Mouse (Mus musculus) hindbrain, postnatal 0 days (tissue): Measurements from ENCODE around the gene Nadsyn1. TPM values are rescaled to one million over a fixed set of nuclear protein-coding genes. Genes with fewer than 3 reads are reported as not detected.

Source experiments
- ATAC-seq: fragments of 200-750 bp; cut with Nextera tagmentation; 2 replicates; pipeline ENCODE4 v1.8.0; 2017; ENCODE audit warnings: mild to moderate bottlenecking, moderate TSS enrichment, moderate library complexity
- DNase-seq: peaks from one replicate; pipeline ENCODE4 v3.0.0-alpha.2; 2015; ENCODE audit warnings: low spot score
- H3K27ac ChIP-seq: fragments of 300-500 bp; sonication (generic); 2 replicates; pipeline ENCODE4 v1.5.1; 2014; ENCODE audit warnings: mild to moderate bottlenecking
- H3K27me3 ChIP-seq: fragments of 300-500 bp; sonication (generic); 2 replicates; pipeline ENCODE4 v1.6.1; 2014; ENCODE audit warnings: low read length, mixed read lengths; ENCODE audit not compliant: insufficient read depth
- H3K36me3 ChIP-seq: fragments of 300-500 bp; sonication (generic); 2 replicates; pipeline ENCODE4 v1.6.1; 2014; ENCODE audit warnings: low read length, mixed read lengths; ENCODE audit not compliant: insufficient read depth
- H3K4me1 ChIP-seq: fragments of 300-500 bp; sonication (generic); 2 replicates; pipeline ENCODE4 v1.6.1; 2014; ENCODE audit warnings: antibody characterized with exemption, low read length, mixed read lengths; ENCODE audit not compliant: insufficient read depth
- H3K4me2 ChIP-seq: fragments of 300-500 bp; sonication (generic); 2 replicates; pipeline ENCODE4 v1.6.1; 2014; ENCODE audit warnings: low read depth, mild to moderate bottlenecking, low read length, moderate library complexity, mixed read lengths
- H3K4me3 ChIP-seq: fragments of 300-500 bp; sonication (generic); 2 replicates; pipeline ENCODE4 v1.5.1; 2014; ENCODE audit warnings: low read length
- H3K9ac ChIP-seq: fragments of 300-500 bp; sonication (generic); replicated peaks from 2 replicates; pipeline ENCODE4 v1.6.1; 2014; ENCODE audit warnings: mild to moderate bottlenecking, low read length, moderate library complexity, mixed read lengths
- H3K9me3 ChIP-seq: fragments of 300-500 bp; sonication (generic); 2 replicates; pipeline ENCODE4 v1.6.1; 2016; ENCODE audit warnings: low read length, mixed read lengths
- CTCF ChIP-seq: IDR thresholded peaks from 2 replicates; pipeline ENCODE4 v1.5.1; 2016; ENCODE audit warnings: antibody characterized with exemption, control low read depth, low read depth
- WGBS: fragments of 180-500 bp; shearing (Covaris S2); extraction: QIAGEN DNeasy Blood & Tissue Kit; methylation state at CpG from one replicate; pipeline ENCODE4 v1.1.7; 2014; 5-methylcytosine and 5-hydroxymethylcytosine counted together
- polyA plus RNA-seq: library from polyadenylated mRNA; unstranded; fragments of >200 nt; fragmentation: Nextera tagmentation; extraction: Ambion mirVana; gene quantifications from 2 replicates; pipeline ENCODE4 v1.2.1, GENCODE M21; 2015
- total RNA-seq: library from RNA; depleted of rRNA; stranded (reverse); fragments of >200 nt; gene quantifications from 2 replicates; pipeline ENCODE4 v1.2.3, GENCODE M21; 2014

Gene Nadsyn1
- total and polyA plus RNA-seq, 2 experiments from 2014 or later, result 4.6 to 10.7 TPM

DNA sequence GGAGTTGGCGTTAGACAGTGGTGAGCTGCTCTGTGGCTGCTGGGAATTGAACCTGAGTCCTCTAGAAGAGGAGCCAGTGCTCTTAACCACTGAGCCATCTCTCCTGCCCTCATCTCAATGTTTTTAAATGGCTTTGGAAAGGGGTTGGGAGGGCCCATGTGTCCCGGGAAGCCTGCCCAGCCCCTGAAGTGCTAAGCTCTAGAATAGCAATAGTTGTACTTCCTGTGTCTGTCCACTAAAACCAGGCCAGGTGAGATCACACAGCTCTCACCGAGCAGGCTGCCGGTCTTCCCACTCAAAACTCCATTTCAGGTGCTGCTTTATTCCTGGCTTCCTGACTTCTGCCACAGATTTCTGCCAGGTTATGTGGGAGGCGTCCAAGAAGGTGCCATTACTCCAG is 17.5 kb upstream of the Nadsyn1 start:
- H3K4me3 ChIP-seq, result no peak overlapping the region
- no peaks in the 10 kb centered on the region for H3K9me3 ChIP-seq
- TF ChIP-seq CTCF, result no peak
- no peak overlapping the region for H3K27ac ChIP-seq
- no peak for DNase-seq
- 94% methylated on average over 5 of the region's 5 CpGs for WGBS
- ATAC-seq, result no peak
- peaks cover 68% of the 10 kb centered on the region for H3K36me3 ChIP-seq
- no peaks in the 10 kb centered on the region; the same call in 1 of the 2 replicates for H3K4me1 ChIP-seq
- H3K27me3 ChIP-seq, result no peaks in the 10 kb centered on the region
- H3K9ac ChIP-seq, result no peak overlapping the region
- no peak overlapping the region for H3K4me2 ChIP-seq

DNA sequence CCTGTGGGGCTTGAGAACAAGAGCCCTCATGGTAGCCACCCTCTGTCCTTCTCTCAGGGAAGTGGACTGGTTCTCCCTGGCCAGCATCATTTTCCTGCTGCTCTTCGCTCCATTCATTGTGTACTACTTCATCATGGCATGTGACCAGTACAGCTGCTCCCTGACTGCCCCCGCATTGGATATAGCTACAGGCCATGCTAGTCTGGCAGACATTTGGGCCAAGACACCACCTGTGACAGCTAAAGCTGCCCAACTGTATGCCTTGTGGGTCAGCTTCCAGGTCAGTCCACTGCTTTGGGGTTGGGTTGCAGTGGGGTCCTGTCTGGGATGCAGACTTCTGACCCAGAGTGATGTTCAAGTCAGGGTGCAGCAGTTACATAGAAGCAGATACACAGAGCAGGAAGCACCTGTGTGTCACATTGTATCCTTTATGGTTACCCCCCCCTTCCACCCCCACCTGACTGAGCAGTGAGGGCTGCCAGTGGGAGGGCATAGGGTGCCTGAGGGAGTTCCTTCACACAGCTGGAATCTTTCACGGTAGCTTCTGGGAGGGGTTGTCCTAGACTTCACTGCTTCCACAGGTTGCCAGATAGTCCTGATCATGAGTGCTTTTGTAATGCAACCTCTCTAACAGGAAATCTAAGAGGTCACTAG is 15.2 kb upstream of the Nadsyn1 start:
- TF ChIP-seq CTCF, result no peak
- no peaks in the 10 kb centered on the region for H3K27me3 ChIP-seq
- H3K36me3 ChIP-seq, result peaks cover 46% of the 10 kb centered on the region
- H3K4me1 ChIP-seq, result peaks cover 11% of the 10 kb centered on the region; the same call in 1 of the 2 replicates
- H3K4me3 ChIP-seq, result no peak overlapping the region
- H3K27ac ChIP-seq, result no peak overlapping the region
- DNase-seq, result no peak
- H3K9me3 ChIP-seq, result no peaks in the 10 kb centered on the region
- H3K4me2 ChIP-seq, result no peak overlapping the region
- no peak for ATAC-seq
- H3K9ac ChIP-seq, result no peak overlapping the region
- WGBS, result 93% methylated on average over 3 of the region's 3 CpGs

DNA sequence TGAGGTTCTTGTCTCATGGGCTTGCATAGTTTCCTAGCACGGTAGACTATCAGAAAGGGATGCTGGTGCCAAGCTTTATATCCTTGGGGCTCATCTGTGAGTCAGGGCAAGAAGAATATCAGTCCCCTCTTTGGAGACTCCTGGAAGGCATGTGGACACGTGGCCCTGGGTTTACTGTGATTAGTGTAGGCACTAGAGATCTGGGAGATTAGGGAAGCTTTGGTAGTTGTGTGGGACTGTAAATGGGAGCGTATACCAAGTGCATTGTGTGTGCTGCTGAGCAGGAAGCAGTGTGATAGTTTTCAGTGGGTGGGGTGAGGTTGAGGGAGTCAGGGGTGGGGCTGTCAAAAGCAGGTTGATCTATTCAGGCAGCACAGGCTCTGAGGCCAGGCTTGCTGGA is 12.3 kb upstream of the Nadsyn1 start:
- ATAC-seq (no peak), DNase-seq (no peak)
- no peak for TF ChIP-seq CTCF
- peaks cover 23% of the 10 kb centered on the region for H3K4me1 ChIP-seq
- no peak overlapping the region for H3K9ac ChIP-seq
- no peaks in the 10 kb centered on the region for H3K9me3 ChIP-seq
- no peak overlapping the region for H3K4me3 ChIP-seq
- no peak overlapping the region for H3K27ac ChIP-seq
- WGBS, result 63% methylated on average over 3 of the region's 3 CpGs
- 0 out of 2 replicates have a peak overlapping the region, but pooled peaks have one; percentile 5 for H3K4me2 ChIP-seq
- peaks cover 19% of the 10 kb centered on the region for H3K36me3 ChIP-seq
- H3K27me3 ChIP-seq, result no peaks in the 10 kb centered on the region

DNA sequence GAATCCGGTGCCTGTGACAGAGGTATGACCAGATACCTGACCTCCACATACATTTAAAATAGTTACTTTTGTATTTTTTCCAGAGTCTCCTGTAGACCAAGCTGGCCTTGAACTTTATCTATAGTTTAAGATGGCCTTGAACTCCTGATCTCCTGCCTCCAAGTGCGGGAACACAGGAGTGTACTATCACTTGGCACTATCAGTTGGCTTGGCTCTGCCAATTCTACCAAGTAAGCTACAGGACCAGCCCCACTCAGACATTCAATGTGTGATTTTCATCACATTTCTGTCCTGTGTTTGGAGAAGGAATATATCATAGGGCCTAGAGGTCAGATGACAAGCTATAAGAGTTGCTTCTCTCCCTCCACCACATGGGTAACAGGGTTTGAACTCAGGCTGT is 11.7 kb upstream of the Nadsyn1 start:
- no peak for TF ChIP-seq CTCF
- Histone ChIP-seq H3K27ac (no peak overlapping the region), H3K36me3 (peaks cover 19% of the 10 kb centered on the region), H3K27me3 (no peaks in the 10 kb centered on the region), H3K4me3 (no peak overlapping the region), H3K9me3 (no peaks in the 10 kb centered on the region), H3K4me2 (no peak overlapping the region), H3K9ac (no peak overlapping the region), H3K4me1 (peaks cover 23% of the 10 kb centered on the region)
- ATAC-seq (no peak), DNase-seq (no peak)
- 92% methylated on average over 2 of the region's 2 CpGs for WGBS

DNA sequence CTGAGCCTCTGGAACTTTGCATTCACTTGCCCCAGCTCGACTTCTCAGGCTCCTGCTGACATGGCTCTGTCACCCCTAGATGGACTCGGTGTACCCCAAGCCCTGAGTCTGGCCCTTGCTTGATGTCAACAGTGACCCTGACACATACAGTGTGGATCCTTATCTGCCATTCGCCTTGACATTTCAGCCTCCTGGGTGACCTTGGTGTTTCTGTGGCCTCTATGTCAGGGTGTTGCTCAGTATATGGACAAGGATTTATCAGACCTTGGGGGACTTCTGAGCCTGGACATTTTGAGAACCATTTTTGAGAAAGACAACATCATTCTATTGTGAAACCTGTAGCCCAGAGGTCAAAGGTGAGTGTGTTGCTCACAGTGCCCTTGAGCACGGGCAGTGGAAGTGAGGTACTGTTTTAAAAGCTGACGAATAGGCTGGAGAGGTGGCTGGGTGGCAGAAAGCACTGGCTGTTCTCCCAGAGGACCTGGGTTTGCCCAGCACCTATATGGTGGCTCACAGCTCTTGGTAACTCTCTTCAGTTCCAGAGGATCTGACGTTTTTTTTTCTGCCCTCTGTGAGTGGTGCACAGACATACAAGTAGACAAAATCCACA is 11.0 kb upstream of the Nadsyn1 start:
- H3K4me1 ChIP-seq, result peaks cover 23% of the 10 kb centered on the region
- no peak for TF ChIP-seq CTCF
- H3K36me3 ChIP-seq, result peaks cover 19% of the 10 kb centered on the region
- ATAC-seq, result no peak
- H3K9me3 ChIP-seq, result no peaks in the 10 kb centered on the region
- no peak overlapping the region for H3K4me2 ChIP-seq
- DNase-seq, result no peak
- no peak overlapping the region for H3K4me3 ChIP-seq
- 84% methylated on average over 6 of the region's 6 CpGs for WGBS
- no peak overlapping the region for H3K27ac ChIP-seq
- H3K9ac ChIP-seq, result no peak overlapping the region
- H3K27me3 ChIP-seq, result no peaks in the 10 kb centered on the region

DNA sequence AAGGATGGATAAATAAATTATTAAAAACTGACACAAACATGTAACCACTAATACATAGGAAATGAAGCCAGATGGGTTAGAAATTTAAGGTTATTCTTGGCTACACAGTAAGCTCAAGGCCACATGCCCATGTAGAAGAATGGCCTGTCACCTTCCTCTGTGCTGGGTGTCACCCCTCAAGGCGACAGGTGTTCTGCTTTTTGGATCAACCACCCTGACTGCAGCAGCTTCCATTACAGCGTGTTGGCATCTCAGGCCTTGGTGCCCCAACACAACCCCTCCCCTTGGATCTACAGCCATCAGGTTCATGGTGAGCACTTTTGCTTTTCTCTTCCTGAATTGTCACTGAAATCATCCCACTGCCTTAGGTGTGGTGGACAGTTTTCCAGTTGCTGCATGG is 10.0 kb upstream of the Nadsyn1 start:
- no peak for DNase-seq
- ATAC-seq, result no peak
- Histone ChIP-seq H3K9ac (no peak overlapping the region), H3K27me3 (no peaks in the 10 kb centered on the region), H3K4me1 (peaks cover 23% of the 10 kb centered on the region), H3K27ac (no peak overlapping the region), H3K36me3 (peaks cover 9% of the 10 kb centered on the region; the same call in 1 of the 2 replicates), H3K4me2 (peak overlapping the region; percentile 91; the same call in 1 of the 2 replicates), H3K4me3 (no peak overlapping the region), H3K9me3 (no peaks in the 10 kb centered on the region)
- no peak for TF ChIP-seq CTCF
- 95% methylated on average over 2 of the region's 2 CpGs for WGBS

DNA sequence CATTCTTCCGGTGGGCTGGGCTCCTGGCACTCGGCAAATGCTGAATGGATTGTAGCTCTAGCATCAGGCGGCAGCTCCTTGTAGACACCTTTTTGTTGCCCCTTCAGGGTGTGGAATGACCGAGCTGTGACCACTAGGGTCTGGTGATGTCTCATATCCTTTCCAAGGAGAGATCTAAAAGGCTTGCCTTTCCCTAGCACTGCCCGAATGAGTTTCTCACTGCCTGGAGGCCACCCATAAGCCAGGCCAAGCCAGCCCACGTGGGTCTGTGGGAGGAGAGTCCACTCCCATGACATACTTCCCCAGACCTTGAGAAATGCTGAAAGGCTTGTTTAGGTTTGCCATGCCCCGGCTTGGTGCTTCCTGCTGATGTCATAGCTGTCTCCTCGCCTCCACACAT is 9.5 kb upstream of the Nadsyn1 start:
- no peak for TF ChIP-seq CTCF
- Histone ChIP-seq H3K4me3 (no peak overlapping the region), H3K27me3 (no peaks in the 10 kb centered on the region), H3K9me3 (no peaks in the 10 kb centered on the region), H3K9ac (no peak overlapping the region), H3K4me1 (peaks cover 23% of the 10 kb centered on the region), H3K36me3 (peaks cover 4% of the 10 kb centered on the region; the same call in 1 of the 2 replicates), H3K4me2 (peak overlapping the region; percentile 91), H3K27ac (no peak overlapping the region)
- no peak for DNase-seq
- ATAC-seq, result no peak
- 78% methylated on average over 8 of the region's 8 CpGs for WGBS
